ENCODE assay signal across 8 mouse cellular contexts in the genomic region with DNA sequence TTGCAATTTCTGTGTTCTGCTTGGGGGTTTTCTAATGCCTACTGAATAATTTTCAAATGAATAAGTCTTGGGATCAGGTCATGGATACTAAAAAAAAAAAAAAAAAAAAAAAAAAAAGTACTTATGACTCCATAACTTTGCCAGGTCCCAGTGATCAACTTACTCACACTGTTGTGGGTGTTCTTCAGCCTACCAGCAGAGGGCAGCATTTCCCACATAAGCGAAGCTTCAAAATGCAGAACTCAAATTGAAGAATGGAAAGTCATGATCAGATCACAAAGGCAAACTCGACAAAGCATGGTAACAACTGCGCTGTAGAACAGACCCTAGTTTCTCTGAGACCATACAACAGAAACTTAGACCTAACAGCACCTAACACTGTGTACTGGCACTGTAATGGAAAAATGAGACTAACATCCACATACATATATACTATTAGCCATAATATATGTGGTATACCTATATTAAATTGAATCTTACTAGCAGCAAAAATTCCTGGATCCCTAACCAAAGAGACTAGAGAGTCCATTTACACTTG.
DNase-seq lines count a peak whose midpoint lies in the region; ATAC-seq lines count a peak whose summit lies in the region.
"Had no signal": no experiment of that assay in that cellular context is flagged by ENCODE, and none has a peak within 500 bp of the region (broad histone marks: within the 10 kb centered on the region; RNA-seq: fewer than 3 reads in every experiment).

No protein-coding gene starts in this region.

- H3K27ac ChIP-seq in forebrain, embryonic 12.5 days = no peak overlapping the region
- no peak overlapping the region for H3K27ac ChIP-seq in midbrain, embryonic 10.5 days (replicated peaks)
- H3K27ac ChIP-seq: midbrain, embryonic 12.5 days had no signal

- H3K9me3 ChIP-seq in forebrain, embryonic 12.5 days = no peaks in the 10 kb centered on the region
- no peaks in the 10 kb centered on the region for H3K9me3 ChIP-seq in midbrain, embryonic 10.5 days (replicated peaks)
- H3K9me3 ChIP-seq: midbrain, embryonic 12.5 days had no signal

- H3K4me2 ChIP-seq in forebrain, embryonic 12.5 days = no peak overlapping the region
- H3K4me2 ChIP-seq: midbrain, embryonic 12.5 days had no signal

- no peaks in the 10 kb centered on the region for H3K36me3 ChIP-seq in forebrain, embryonic 12.5 days (replicated peaks)
- no peaks in the 10 kb centered on the region for H3K36me3 ChIP-seq in midbrain, embryonic 10.5 days
- H3K36me3 ChIP-seq: midbrain, embryonic 12.5 days had no signal

- H3K4me3 ChIP-seq in forebrain, embryonic 12.5 days (replicated peaks) = no peak overlapping the region
- no peak overlapping the region for H3K4me3 ChIP-seq in midbrain, embryonic 10.5 days
- H3K4me3 ChIP-seq: midbrain, embryonic 12.5 days had no signal

- H3K4me1 ChIP-seq in forebrain, embryonic 12.5 days = no peaks in the 10 kb centered on the region
- H3K4me1 ChIP-seq in midbrain, embryonic 10.5 days = no peaks in the 10 kb centered on the region
- H3K4me1 ChIP-seq: midbrain, embryonic 12.5 days had no signal

- DNase-seq in MN1 (ENCODE audit: low spot score) = peak; percentile 81
- DNase-seq in c-Kit-positive CD71-negative TER-119-negative erythroid progenitor cells, embryonic 14.5 days (ENCODE audit: low read depth) = peak; percentile 63
- peak; percentile 76 to 80 for DNase-seq in heart, postnatal 36 days
- peak; percentile 62 to 67 for DNase-seq in layer of hippocampus, postnatal 36 days
- peak; percentile 68 for DNase-seq in midbrain, embryonic 10.5 days (ENCODE audit: low spot score)
- DNase-seq in right cerebral cortex, postnatal 36 days (ENCODE audit: low spot score in 2 of 2) = peak; percentile 14 to 47

- H3K9ac ChIP-seq in forebrain, embryonic 12.5 days = no peak overlapping the region
- H3K9ac ChIP-seq: midbrain, embryonic 12.5 days had no signal

- H3K27me3 ChIP-seq in forebrain, embryonic 12.5 days = no peaks in the 10 kb centered on the region
- H3K27me3 ChIP-seq in midbrain, embryonic 10.5 days (ENCODE audit: low read depth, poor library complexity, severe bottlenecking) = no peaks in the 10 kb centered on the region
- H3K27me3 ChIP-seq: midbrain, embryonic 12.5 days had no signal

- 0 out of 2 replicates have a peak, but pooled peaks have one; percentile 49 for ATAC-seq in forebrain, embryonic 12.5 days (ENCODE audit: low FRiP score)

- intact Hi-C loops in heart, postnatal 36 days (cut with DNase I) = loop anchor here (1.0 to 5.0 kb wide), 3 partner anchors 28 to 200 kb away; partner anchors contain the start of gene Wdr38

- whole genome bisulfite sequencing in forebrain, embryonic 12.5 days = 19% methylated on average over 3 of the region's 3 CpGs
- 30% methylated on average over 3 of the region's 3 CpGs for whole genome bisulfite sequencing in midbrain, embryonic 10.5 days

Comparison
In these comparisons a context has a peak if more than half of its experiments do, and no peak if none do; other contexts are left out.
1. DNase-seq: peak in every context shown above with its lines; median percentile 81 in MN1; 78 in heart, postnatal 36 days; 68 in midbrain, embryonic 10.5 days; 64 in layer of hippocampus, postnatal 36 days; 63 in c-Kit-positive CD71-negative TER-119-negative erythroid progenitor cells, embryonic 14.5 days; 30 in right cerebral cortex, postnatal 36 days.